Mouse (Mus musculus) heart, embryonic 15.5 days (tissue): ENCODE measurements around the gene Cdkn2aip. TPM values are rescaled to one million over a fixed set of nuclear protein-coding genes. Genes with fewer than 3 reads are reported as not detected.

ENCODE experiments used
- ATAC-seq: fragments of 200-750 bp; cut with Nextera tagmentation; replicated peaks from 2 replicates; pipeline ENCODE4 v1.8.0; 2017; ENCODE audit warnings: low read depth, moderate TSS enrichment; ENCODE audit not compliant: insufficient number of reproducible peaks, insufficient read depth, low FRiP score
- H3K27ac ChIP-seq: fragments of 300-500 bp; sonication (generic); 2 replicates; pipeline ENCODE4 v1.5.1; 2015; ENCODE audit warnings: mild to moderate bottlenecking, inconsistent platforms
- H3K27me3 ChIP-seq: fragments of 300-500 bp; sonication (generic); 2 replicates; pipeline ENCODE4 v1.6.1; 2015; ENCODE audit warnings: inconsistent platforms
- H3K36me3 ChIP-seq: fragments of 300-500 bp; sonication (generic); 2 replicates; pipeline ENCODE4 v1.6.1; 2015; ENCODE audit warnings: mild to moderate bottlenecking, inconsistent platforms
- H3K4me1 ChIP-seq: fragments of 300-500 bp; sonication (generic); replicated peaks from 2 replicates; pipeline ENCODE4 v1.6.1; 2015; ENCODE audit warnings: inconsistent platforms
- H3K4me2 ChIP-seq: fragments of 300-500 bp; sonication (generic); 2 replicates; pipeline ENCODE4 v1.6.1; 2015; ENCODE audit warnings: inconsistent platforms, mild to moderate bottlenecking, moderate library complexity
- H3K4me3 ChIP-seq: fragments of 300-500 bp; sonication (generic); 2 replicates; pipeline ENCODE4 v1.5.1; 2015; ENCODE audit warnings: mild to moderate bottlenecking, inconsistent platforms
- H3K9ac ChIP-seq: fragments of 300-500 bp; sonication (generic); 2 replicates; pipeline ENCODE4 v1.6.1; 2015; ENCODE audit warnings: mild to moderate bottlenecking, inconsistent platforms
- H3K9me3 ChIP-seq: fragments of 300-500 bp; sonication (generic); replicated peaks from 2 replicates; pipeline ENCODE4 v1.6.1; 2016; ENCODE audit warnings: inconsistent platforms
- WGBS: fragments of 180-500 bp; shearing (Covaris S2); methylation state at CpG from one replicate; pipeline ENCODE4 v1.1.7; 2015; ENCODE audit warnings: mixed read lengths; 5-methylcytosine and 5-hydroxymethylcytosine counted together
- polyA plus RNA-seq: library from polyadenylated mRNA; unstranded; fragments of >200 nt; fragmentation: Nextera tagmentation; extraction: Ambion mirVana; gene quantifications from 2 replicates; pipeline ENCODE4 v1.2.1, GENCODE M21; 2015

Gene Cdkn2aip
- polyA plus RNA-seq, 1 experiment from 2014 or later, result 14.1 TPM

DNA sequence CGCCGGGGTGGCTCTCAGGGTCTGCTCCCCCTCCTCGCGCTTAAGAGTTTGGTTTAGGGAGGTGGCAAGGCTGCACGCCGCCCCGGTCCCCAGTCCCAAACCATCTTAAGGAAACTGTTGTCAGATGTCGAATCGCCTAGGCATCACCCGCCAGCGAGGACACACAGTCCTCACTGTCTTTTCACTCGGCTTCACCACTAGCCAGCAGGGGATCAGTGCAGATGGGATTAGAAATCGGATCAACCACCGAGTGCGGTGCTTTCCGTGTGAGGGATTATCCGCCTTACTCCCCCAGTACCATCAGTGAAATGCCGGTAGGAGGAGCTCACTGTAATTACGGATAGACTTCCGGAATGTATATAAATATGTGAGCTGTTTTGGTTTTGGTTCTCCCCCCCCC is 37.9 kb downstream of the Cdkn2aip start:
- peak overlapping the region; percentile 68 for H3K4me2 ChIP-seq
- peak overlapping the region; percentile 89 for H3K9ac ChIP-seq
- H3K9me3 ChIP-seq, result no peaks in the 10 kb centered on the region
- no peaks in the 10 kb centered on the region for H3K27me3 ChIP-seq
- no peak for ATAC-seq
- under 1% methylated on average over 20 of the region's 20 CpGs for WGBS
- peak overlapping the region; percentile 98 for H3K27ac ChIP-seq
- peaks cover 17% of the 10 kb centered on the region; the same call in 1 of the 2 replicates for H3K4me1 ChIP-seq
- H3K36me3 ChIP-seq, result no peaks in the 10 kb centered on the region
- H3K4me3 ChIP-seq, result peak overlapping the region; percentile 94

DNA sequence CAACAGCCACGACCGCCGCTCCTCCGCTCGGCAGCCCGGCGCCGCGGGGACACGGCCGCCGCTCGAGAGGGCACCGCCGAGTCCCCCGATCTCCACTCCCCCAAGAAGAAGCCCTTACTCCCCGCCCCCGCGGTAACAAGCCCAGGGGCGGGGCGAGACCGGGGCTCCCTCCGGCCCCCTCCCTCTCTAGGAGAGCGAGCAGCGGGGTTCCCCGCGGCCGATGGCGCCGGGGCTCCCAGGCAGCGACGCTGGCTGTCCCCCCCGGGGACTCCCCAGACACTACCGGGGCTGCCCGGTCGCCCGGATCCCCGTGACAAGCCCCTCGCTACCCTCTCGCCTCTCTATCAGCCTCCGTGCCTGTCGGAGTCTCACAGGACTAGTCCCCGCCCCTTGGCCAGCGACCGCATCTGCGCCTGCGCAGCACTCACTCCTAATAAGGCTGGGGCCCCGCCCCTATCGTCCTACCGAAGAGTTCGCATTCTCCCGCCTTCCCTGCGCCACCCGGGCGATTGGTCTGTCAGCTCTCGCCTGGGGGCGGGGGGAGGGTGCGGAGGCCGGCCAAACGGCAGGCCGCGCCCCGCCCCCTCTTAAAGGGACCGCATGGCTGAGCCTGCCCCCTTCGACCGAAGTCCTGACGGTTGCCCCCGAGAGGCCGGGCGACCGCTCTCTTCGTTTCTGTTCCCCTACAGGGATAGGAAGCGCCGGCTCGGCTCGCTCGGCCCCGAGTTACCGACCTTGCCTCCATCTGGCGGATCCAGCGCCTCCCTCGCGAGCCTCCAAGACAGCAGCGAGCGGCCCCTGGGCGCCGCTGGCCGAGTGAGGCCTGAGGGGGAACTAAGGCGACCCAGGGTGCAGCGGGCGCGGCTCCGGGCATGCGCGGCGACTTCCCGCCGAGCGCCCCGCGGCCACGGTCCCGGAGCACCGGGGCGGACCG is 38.7 kb downstream of the Cdkn2aip start, which contains the start of gene Ing2:
Gene Ing2, minus strand, starts transcription at position 780 of the 934 bp plus-strand sequence.
- ATAC-seq, result peak; percentile 91
- H3K9me3 ChIP-seq, result no peaks in the 10 kb centered on the region
- peaks cover 17% of the 10 kb centered on the region; the same call in 1 of the 2 replicates for H3K4me1 ChIP-seq
- H3K4me3 ChIP-seq, result peak within 1 kb of the TSS; percentile 94
- under 1% methylated on average over 90 of the region's 106 CpGs for WGBS
- H3K4me2 ChIP-seq, result peak within 1 kb of the TSS; percentile 87
- no peaks in the 10 kb centered on the region for H3K36me3 ChIP-seq
- peak within 1 kb of the TSS; percentile 92 for H3K9ac ChIP-seq
- peak within 1 kb of the TSS; percentile 98 for H3K27ac ChIP-seq
- no peaks in the 10 kb centered on the region for H3K27me3 ChIP-seq

DNA sequence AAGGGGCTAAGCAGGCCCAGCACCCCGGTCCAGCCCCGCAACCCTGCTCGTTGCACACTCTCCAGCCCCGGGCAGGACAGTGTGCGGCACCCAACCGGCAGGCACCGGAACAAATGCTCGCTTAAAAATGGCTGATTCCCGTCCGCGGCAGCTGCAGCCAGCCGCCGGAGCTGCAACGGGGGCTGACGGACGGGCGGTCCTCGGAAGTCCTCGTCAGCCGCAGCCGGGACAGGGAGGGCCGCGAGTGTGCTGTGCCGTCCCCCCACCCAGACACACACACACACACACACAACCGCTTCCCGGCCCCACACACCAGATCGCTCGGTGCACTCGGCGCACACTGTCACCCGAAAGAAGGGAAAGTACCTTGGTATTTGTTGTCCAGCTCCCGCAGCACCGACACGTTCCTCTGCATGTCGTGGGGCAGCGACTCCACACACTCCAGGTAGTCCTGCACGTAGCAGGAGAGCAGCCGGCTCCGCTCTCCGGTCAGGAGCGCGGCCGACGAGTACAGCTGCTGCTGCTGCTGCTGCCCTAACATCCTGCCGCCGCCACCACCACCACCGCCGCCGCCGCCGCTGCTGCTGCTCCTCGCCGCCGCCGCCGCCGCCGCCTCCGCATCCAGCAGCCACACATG is 39.5 kb downstream of the Cdkn2aip start:
- no peaks in the 10 kb centered on the region for H3K36me3 ChIP-seq
- peak overlapping the region; percentile 92 for H3K9ac ChIP-seq
- H3K4me2 ChIP-seq, result peak overlapping the region; percentile 87
- peaks cover 17% of the 10 kb centered on the region; the same call in 1 of the 2 replicates for H3K4me1 ChIP-seq
- H3K27me3 ChIP-seq, result no peaks in the 10 kb centered on the region
- WGBS, result under 1% methylated on average over 51 of the region's 59 CpGs
- peak overlapping the region; percentile 98 for H3K27ac ChIP-seq
- H3K4me3 ChIP-seq, result peak overlapping the region; percentile 94
- peak; percentile 9 for ATAC-seq
- no peaks in the 10 kb centered on the region for H3K9me3 ChIP-seq

DNA sequence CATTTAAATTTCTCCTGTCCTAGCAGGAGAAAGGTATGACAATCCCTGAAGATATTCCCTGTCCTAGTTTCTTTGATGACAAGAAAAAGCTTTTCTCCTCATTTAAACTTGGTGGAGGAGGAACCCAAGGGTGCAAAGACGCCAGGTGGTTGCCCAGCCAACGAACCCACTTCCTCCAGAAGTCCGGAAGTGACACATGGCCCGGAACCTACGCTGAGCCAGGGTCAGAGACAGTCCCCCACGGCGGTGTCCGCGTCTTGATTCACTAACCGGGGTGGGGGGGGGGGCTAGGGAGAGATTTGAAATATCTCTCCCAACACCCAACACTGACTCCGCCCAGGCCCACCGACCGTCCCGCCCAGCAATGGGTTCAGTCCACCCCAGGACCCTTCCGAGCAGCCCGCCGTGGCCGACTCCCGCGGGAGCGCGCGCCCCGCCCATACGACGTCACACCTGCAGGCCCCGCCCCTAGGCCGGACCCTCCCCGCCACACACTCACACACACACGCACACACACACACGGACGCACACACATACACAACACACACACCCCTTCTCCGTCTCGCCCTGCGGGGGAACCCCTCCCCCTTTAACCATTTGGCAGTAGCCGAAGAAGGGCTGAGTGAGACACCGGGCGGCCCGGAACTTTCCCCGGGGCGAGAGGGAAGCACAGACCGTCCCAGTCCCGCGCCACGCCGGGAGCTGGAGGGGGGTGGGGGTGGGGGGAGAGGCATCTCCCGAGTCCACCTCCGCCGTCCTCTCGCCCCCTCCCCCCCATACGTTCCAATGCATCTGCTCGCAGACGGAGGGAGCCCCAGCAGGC is 40.2 kb downstream of the Cdkn2aip start:
- Histone ChIP-seq H3K9me3 (no peaks in the 10 kb centered on the region), H3K36me3 (peaks cover 5% of the 10 kb centered on the region), H3K9ac (peak overlapping the region; percentile 92), H3K27me3 (no peaks in the 10 kb centered on the region), H3K4me1 (peaks cover 17% of the 10 kb centered on the region; the same call in 1 of the 2 replicates), H3K4me2 (peak overlapping the region; percentile 87), H3K27ac (peak overlapping the region; percentile 98), H3K4me3 (peak overlapping the region; percentile 94)
- WGBS, result under 1% methylated on average over 46 of the region's 53 CpGs
- ATAC-seq, result peak; percentile 63

DNA sequence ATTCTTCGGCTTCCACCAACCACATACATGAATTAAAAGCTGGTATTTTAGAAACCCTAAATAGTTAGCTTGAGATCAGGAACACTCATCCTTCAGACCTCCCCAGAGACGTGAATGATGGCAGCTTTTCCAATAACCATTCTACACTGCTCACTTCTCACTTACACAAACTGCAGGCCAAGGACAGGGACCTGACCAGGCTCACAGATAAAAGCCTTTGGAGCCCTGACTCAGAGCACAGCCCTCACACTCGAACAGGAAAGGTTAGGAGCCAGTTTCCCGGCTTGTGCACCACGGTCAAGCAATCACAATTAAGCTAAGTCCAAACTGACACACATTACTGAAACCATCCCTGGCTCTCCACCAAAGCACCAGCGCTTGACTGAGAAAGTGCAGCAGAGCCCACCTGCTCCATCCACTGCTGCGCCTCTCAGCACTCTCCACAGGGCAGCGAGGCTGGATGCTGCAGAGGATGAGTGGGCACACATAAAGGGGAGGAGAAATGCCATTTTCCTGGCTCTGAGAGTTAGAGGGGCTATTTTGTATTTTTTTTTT is 49.4 kb downstream of the Cdkn2aip start:
- Histone ChIP-seq H3K27ac (no peak overlapping the region), H3K4me2 (no peak overlapping the region), H3K4me3 (no peak overlapping the region), H3K36me3 (peaks cover 13% of the 10 kb centered on the region), H3K9me3 (no peaks in the 10 kb centered on the region), H3K27me3 (no peaks in the 10 kb centered on the region), H3K4me1 (no peaks in the 10 kb centered on the region), H3K9ac (no peak overlapping the region)
- no peak for ATAC-seq
- WGBS, result 79% methylated on average over 8 of the region's 8 CpGs

DNA sequence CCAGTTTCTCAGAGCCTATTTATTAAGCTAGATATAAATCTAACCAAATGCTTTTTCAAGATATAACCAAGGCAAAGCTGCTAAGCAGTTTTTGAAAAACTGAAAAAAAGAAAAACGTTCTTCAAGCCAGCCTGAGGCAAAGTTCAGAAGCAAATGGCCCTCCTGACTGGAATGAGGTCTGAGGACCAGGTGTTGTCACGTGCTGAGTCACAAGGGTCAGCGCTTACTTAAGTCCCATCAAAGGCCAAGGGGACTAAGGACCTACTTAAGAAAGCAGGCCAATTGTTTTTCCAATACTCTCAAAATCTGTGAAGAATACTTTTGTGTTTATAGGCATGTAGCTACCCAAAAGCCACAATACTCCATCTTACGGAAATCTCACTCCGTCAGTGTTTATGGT is 50.5 kb downstream of the Cdkn2aip start:
- H3K27ac ChIP-seq, result no peak overlapping the region
- no peak overlapping the region for H3K4me3 ChIP-seq
- H3K9ac ChIP-seq, result no peak overlapping the region
- no peak overlapping the region for H3K4me2 ChIP-seq
- ATAC-seq, result no peak
- H3K36me3 ChIP-seq, result peaks cover 4% of the 10 kb centered on the region
- no peaks in the 10 kb centered on the region for H3K4me1 ChIP-seq
- 83% methylated on average over 5 of the region's 5 CpGs for WGBS
- no peaks in the 10 kb centered on the region for H3K9me3 ChIP-seq
- H3K27me3 ChIP-seq, result no peaks in the 10 kb centered on the region

DNA sequence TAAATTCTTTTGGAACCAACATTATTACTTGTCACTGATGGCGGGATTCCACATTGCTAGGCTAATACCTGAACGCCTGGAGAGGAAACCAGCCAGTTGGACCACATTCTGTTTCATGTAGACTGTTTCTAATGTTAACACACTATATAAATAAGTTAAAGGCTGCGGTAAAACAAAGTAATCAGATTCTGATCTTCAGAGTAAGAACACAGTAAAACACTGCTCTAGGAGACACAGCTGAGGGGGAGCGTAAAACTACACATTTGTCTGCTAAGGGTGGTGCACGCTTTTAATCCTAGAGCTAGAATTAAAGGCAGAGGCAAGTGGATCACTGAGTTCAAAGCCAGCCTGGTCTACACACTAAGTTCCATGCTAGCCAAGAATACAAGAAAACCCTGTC is 51.0 kb downstream of the Cdkn2aip start:
- H3K9me3 ChIP-seq, result no peaks in the 10 kb centered on the region
- no peak for ATAC-seq
- H3K27me3 ChIP-seq, result no peaks in the 10 kb centered on the region
- WGBS, result 93% methylated on average over 5 of the region's 5 CpGs
- H3K36me3 ChIP-seq, result no peaks in the 10 kb centered on the region
- H3K27ac ChIP-seq, result no peak overlapping the region
- no peak overlapping the region for H3K4me2 ChIP-seq
- H3K9ac ChIP-seq, result no peak overlapping the region
- H3K4me3 ChIP-seq, result no peak overlapping the region
- H3K4me1 ChIP-seq, result no peaks in the 10 kb centered on the region

DNA sequence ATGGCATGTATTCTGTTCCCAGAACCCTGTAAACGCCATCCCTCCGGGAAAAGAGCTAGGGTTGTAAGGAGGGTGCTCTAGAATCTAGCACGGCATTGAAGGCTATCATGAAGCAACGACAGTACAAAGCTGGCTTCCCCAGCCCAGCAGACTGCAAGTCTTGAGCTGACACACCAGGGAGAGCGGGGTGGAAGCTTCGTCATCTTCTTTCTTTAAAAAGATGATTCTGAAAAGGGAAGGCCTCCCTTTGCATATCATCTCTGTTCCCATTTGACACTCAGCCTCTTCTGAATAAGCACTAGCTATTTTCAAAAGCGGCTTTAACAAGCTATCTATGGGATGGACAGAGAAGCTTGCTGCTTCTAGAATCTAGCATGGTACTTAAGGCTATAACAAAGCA is 53.3 kb downstream of the Cdkn2aip start:
- Histone ChIP-seq H3K27ac (no peak overlapping the region), H3K27me3 (no peaks in the 10 kb centered on the region), H3K4me3 (no peak overlapping the region), H3K36me3 (no peaks in the 10 kb centered on the region), H3K9me3 (no peaks in the 10 kb centered on the region), H3K4me2 (no peak overlapping the region), H3K9ac (no peak overlapping the region), H3K4me1 (no peaks in the 10 kb centered on the region)
- ATAC-seq, result no peak
- 89% methylated on average over 7 of the region's 7 CpGs for WGBS

DNA sequence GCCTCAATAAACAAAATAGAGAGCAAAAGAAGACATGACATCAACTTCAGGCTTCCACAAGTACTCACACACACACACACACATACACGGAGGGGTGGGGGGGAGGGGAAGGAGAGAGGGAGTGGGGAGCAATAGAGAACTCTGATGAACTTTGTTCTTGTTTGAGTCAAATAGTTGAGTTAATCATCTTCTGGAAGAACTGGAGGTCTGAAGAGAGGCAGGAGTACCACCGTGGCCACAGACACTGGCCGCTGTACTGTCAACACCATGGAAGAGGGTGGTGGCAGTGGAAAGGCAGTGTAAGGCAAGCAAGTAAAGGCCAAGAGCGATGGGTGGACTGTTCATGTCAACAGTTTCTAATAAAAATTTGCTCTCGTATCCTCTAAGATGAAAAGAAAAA is 54.3 kb downstream of the Cdkn2aip start:
- Histone ChIP-seq H3K27ac (no peak overlapping the region), H3K4me3 (no peak overlapping the region), H3K4me1 (no peaks in the 10 kb centered on the region), H3K27me3 (no peaks in the 10 kb centered on the region), H3K9me3 (no peaks in the 10 kb centered on the region), H3K4me2 (no peak overlapping the region), H3K36me3 (no peaks in the 10 kb centered on the region), H3K9ac (no peak overlapping the region)
- ATAC-seq, result no peak
- 81% methylated on average over 5 of the region's 5 CpGs for WGBS
